Mouse (Mus musculus) gastrocnemius, postnatal 10 days (tissue): Measurements from ENCODE around the gene Kcna5. TPM values are rescaled to one million over a fixed set of nuclear protein-coding genes. Genes with fewer than 3 reads are reported as not detected.

Source experiments
- DNase-seq: peaks from one replicate; pipeline ENCODE4 v3.0.0; 2021; ENCODE audit warnings: mixed read lengths
- total RNA-seq, 2 experiments: library from RNA; stranded (reverse); gene quantifications; 2 replicates each; pipeline ENCODE4 v1.2.3; 2021

The Kcna5 gene
- total RNA-seq, 2 experiments from 2014 or later, result 3.7 to 6.0 TPM

DNA sequence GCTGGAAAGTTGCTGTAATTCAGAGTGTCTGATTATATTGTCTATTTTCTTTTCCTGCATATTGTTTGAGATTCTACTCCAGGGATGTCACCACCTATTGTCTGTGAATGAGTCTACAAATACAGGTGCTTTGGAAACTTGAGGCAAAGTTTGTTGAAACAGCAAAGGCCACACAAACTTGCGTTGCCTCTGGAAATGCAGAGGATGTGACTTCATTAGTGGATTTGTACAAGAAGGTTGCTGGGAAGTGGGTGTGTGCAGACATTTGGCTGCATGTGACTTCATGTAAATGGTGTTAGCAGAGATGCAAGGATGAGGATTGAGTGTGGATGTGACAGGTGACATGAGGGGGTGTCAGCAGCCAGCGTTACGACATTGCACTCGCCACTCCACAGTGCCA lies 1.7 kb upstream of the Kcna5 start:
- DNase-seq, result no peak

DNA sequence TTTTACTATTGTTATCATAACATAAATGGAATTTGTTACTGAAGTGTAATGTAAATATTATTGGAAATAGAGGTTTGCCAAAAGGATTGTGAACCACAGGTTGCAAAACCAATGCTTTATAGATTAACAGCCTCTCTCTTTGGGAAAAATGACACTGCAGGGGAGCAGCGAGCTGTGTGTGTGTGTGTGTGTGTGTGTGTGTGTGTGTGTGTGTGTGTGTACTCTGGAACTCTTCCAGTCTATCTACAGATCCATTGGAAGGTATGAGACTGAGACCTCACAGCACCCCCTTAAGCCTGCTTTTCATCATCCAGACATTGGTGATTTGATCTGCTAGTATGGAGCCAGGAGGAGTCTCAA lies 679 bp upstream of the Kcna5 start:
- DNase-seq, result no peak

DNA sequence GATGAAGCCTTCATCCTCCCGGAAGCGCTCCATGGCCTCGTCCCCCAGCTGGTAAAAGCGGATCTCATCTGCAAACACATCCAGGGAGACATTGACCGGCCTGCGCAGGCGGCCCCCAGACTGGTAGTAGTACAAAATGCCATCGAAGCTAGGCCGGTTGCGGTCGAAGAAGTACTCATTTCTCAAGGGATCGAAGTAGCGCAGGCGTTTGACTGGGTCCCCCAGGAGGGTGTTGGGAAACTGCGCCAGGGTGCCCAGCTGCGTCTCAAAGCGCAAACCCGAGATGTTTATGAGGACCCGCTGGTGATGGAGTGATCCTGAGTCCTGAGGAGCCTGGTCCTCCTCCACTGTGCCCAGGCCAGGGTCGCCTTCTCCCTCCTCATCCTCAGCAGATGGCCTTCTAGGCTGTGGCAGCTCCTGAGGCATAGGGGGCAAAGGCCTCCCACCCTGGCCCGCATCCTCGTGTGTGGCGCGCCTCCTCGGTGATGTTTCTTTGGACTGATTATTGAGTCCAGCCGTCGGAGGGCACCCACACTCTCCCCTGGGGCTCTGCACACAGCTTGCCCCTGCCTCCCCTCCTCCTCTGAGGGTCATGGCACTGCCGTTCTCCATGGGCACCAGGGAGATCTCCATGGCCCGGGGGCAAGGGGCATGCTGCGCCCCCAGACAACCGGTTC lies 543 bp downstream of the Kcna5 start:
- no peak for DNase-seq

DNA sequence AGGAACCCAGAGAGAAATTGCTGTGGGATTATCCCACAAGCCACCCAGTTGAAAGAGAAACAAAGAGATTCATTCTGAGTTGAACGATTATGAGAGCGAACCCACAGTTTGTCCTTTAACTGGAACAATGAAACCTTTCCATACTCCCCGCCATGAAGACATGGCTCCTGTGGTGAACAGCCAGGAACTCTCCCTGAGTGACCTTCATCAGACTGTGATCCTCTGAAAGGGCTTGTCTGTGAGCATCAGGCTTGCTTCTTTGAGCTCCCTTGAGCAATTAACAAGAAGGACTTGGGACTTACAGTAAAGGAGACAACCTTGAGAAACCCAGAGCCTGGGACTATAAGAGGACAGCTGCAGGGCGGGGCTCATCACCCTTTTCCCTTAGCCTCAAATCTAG lies 3.9 kb downstream of the Kcna5 start:
- no peak for DNase-seq

DNA sequence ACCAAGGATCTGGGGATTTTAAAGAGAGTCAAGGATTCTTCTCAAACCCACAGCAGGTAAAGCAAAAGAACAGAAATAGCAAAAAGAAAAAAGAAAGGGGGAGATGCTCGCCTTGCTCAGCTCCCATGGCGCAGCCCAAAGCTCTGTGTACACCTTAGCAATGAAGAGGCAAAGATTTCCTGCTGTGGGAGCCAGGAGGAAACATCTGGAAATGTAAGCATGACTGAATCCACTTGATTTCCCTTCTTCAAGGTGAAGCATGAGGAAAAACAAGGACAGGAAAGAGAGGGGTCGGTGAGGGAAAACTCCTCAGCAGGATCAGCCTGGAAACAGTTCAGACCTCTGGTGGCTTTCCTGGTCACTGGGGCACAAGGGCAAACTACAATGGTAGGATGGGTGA lies 5.2 kb downstream of the Kcna5 start:
- DNase-seq, result no peak

DNA sequence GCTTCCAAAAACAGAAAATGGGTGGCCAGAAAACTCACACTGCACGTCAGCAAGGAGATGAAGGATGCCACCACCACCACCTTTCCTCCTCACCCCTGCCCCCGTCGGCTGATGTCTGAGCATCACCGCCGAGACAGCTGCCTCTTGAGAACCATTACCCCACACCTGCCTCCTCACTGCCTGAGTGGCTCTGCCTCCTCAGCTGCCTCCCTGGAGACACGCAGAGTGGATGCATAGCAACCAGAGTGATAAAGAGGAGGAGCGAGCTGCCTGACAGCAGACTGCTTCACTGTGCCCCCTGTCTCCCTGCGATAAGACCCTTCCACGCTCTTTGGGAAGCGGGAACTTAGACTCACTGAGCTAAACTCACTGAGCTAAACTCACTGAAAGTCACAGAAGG lies 20.5 kb downstream of the Kcna5 start:
- no peak for DNase-seq

DNA sequence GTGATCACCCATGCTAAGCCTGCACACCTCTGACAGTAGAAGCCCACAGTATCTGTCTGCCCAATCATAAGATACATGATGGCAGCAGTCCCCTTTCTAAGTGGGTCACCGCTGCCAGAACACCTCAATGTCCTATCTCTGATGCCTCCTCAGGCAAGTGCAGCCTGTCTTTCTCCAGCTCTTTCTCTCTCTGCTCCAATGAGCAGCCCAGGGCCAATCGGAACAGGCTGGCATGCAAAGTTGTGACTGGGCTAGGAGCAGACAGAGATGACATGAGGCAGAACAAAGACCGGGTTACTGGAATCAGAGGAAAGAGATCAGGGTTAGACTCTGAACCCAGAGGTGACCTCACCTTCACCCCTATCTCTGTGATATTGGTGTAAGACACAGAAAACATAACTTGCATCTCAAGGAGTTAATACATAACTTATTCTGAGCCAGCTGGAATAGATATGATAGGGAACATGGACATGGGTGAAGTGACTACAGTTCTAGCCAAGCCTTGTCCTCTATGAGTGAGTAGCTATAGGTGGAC lies 21.4 kb downstream of the Kcna5 start:
- no peak for DNase-seq

DNA sequence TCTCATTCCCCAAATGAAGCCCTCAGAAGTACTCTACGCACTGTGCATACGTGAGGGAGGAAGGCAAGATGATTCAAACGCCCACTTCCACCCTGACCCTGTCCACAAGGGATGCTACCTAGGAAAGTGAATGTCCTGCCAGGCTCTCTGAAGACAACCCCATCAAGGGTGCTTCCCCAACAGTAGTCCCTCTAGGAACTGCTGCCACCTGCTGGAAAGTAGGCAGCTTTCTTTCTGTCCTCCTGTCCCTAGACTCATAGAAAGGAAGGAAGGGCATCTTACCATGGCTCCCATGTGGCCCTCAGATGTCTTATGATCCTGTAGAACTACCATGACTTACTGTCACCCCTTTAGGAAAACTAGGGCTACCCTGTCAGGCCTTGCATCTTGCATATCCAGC lies 22.1 kb downstream of the Kcna5 start:
- DNase-seq, result peak; percentile 22

DNA sequence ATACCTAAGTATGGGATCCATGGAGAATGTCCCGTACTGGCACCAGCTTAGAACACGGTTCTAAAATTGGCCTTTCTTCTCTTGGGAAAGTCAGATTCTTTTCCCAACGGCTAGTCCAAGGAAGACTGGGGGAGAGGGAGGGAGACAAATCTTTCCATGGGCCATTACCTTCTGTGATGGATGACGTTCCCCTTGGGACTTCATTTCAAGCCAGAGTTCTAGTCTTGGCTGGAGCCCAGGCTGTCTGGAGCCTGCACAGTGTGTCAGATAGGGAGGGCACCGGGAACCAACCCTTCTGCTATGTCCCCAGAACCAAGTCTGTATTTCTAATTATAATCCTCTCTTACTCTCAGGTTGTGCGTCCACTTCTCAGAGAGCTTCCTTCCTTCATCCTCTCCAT lies 26.5 kb downstream of the Kcna5 start:
- DNase-seq, result no peak

DNA sequence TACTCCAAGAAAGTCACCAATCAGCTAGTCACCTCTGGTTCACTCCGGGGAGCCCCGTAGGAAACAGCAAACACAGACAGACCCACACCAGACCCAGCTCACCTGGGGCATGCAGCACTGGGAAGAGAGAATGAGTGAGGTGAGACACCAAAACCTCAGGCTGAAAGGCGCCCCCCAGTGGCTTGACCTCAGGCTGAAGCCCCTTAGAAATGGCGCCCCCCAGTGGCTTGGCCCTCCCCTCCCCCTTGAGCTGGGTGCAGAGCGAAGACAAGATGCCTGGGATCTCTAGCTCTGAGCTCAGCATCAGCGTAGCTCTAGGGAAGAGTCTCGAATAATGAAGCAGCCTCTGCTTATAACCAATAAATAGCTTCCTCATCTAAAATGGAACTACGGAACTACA lies 31.3 kb downstream of the Kcna5 start:
- peak; percentile 27 for DNase-seq

DNA sequence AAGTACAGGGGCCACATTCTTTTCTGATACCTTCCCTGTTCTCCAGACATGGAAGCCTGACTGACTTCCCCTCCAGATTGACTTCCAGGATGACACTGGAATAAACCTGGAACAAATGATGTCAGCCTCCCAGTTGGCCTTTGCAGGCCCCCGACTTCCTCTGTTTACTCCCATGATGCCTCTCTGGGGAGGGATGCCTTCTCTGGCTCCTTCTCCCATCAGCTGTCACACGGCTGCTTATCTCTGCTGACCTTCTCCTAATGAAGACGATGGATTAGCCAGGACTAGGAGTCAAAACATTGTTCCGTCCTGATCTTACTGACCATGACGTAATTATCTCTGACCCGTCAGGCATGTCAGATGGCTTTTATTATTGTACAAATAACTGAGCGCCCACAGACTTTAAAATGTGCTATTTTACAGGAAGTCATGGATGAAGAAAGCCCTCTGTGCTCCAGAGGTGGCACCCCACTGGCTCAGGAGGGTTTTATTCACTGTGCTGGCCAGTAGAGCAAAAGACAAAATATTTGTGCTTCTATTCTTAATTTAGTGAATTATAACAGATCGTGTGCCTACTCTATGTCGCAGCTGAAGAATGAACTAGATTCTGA lies 32.4 kb downstream of the Kcna5 start:
- no peak for DNase-seq

DNA sequence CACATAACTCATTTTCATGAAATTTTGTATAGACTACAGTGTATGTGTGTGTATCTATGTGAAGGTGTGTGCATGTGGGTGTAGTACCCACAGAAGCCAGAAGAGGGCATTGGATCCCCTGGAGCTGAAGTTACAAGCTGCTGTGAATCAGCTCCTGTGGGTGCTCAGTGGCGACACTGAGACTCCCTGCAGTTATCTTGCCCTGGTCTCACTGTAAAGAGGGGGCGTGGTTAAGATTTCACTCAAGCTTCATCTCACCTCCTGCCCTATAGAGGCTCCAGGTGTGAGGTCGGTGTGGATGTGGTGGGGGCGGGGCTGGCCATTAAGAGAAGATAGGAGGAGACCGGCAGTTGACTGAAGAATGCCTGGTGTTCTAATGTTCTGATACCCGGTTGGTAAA lies 34.2 kb downstream of the Kcna5 start:
- DNase-seq, result no peak

DNA sequence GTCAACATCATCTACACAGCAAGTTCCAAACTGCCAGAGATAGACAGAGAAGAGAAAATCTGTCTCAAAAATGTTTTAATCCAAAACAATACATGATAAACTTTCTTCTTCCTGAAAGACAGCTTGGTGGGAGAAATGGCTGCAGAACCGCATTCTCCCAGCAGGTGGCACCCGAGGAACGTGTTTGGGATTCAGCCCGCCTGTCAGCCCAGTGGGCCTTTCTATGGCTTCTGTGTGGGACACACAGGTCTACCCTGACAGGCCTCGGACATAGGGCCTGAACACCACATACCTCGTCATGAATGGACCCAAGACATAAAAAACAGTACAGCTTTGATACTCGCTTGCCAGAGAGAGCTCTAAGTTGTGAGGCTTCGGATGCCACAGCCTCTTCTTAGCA lies 35.1 kb downstream of the Kcna5 start:
- DNase-seq, result peak; percentile 83

DNA sequence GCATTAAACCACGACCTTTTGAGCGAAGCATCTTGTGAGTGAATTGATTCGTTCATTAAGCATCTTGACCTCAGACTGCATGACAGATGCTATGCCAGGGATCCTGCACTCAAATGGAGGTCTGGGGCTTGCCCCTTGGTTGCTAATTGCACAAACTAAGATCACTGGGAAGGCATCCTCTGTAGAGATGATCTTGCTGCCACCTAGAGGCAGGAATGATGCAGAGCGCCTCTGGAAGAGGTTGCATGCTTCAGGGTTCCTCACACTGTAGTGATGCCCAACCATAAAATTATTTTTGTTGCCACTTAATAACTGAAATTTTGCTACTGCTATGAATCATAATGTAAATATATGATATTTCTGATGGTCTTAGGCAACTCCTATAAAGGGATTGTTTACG lies 37.3 kb downstream of the Kcna5 start:
- DNase-seq, result peak; percentile 60

DNA sequence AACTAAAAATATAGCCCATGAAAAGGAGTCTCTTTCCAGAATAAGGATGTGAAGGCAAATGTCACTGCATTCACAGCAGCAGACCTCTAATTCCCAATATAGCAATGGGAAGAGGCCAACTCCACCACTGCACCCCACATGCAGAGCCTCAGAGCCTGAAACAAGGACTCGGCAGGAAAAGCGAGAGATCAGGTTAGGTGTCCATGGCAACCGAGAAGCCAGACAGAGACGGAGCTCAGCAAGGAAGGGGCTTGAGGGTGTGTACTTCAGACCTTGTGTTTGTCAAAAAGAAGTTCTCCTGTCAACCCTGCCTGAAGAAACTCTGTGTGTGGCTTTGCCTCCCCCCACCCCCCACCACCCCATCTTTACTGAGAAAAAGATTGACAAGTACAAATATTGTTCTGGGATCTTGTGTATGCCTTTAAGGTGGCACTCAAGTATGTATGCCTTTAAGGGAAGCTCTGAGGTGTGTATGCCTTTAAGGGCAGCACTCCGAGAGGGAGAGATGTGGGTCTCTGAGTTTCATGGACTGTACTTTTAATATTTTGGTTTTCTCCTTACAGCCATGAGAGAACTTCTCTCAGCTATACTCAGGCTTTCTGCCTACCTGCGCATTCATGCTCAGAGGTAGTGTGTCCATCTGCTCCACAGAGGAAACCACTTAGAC lies 37.9 kb downstream of the Kcna5 start:
- DNase-seq, result no peak

DNA sequence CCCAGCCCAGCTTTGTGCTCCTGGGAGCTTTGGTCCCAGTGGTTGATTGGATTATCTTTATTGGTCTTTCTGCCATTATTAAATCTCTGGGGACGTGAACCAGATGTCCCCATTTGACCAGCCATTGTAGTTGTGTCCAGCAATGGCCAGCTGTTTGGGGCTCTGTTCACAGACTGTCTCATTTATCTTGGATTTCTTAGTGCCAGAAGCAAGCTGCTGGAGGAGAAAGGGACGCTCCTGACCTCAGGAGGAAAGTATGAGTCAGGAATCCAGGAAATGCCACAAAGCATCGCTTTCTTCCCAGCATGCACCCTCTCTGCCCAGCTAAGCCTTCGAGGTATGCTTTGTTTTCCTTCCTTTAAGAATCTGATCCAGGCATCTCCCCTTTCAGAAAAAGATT lies 48.1 kb downstream of the Kcna5 start:
- no peak for DNase-seq

DNA sequence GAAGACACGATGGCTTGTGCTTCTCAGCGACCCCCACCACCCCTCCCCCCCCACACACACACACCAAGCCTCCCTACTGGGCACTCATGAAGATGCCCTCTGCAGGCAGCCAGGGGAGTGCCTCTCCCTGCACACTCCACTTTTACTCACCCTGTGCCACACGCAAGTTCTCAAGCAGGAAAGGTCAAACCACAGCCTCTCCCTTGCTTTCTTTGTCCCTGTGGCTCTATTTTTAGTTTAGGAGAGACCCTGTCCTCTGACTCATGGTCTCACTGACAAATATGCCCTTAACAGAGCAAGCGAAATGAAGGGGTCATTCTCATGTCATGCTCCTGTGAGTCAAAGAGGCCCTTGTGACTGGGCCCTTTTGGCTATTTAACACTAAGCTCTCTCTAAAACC lies 50.3 kb downstream of the Kcna5 start:
- no peak for DNase-seq

DNA sequence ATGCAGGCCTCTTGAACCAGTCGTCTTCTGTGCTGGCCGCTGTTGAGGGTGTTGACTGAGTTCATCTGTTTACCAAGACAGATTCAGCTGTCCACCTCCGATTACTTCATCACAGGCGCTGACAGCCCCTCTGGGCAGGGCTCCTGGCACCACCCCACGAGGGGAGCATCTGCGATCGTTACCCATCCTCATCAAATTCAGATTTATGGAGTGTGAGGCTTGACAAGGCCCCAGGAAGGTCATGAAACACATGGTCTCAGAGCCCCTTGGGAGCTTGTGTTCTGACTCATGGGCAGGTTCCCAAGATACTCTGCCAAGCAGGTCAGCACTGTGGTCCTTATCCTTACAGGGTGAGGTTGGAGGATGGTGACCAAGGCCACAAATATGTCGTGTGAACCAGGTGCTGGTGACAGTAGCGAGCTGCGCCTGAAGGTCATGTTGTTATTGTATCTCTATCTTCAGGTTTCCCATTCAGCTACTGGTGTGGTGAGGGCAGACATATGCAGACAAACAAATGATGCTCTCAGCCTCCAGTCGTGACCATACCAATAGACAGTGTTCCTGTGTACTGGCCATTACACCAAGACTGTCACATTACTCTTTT lies 51.8 kb downstream of the Kcna5 start:
- peak; percentile 53 for DNase-seq

Other genes starting within 250 kb of the Kcna5 start
- gene Kcna1, start 111.0 kb upstream of the Kcna5 start, total RNA-seq, result 1 to 10 TPM; 6.3 to 7.9 TPM
- gene Kcna6, start 205.3 kb upstream of the Kcna5 start, total RNA-seq, result 1 to 10 TPM; 3.9 to 4.0 TPM